Mouse (Mus musculus) Patski (cell line): ENCODE data around the gene Rdx. TPM values are rescaled to one million over a fixed set of nuclear protein-coding genes. Genes with fewer than 3 reads are reported as not detected.
"Not testable (repeated sequence)": the region's sequence is repeated elsewhere in the genome, so short reads cannot be mapped to it uniquely, and the experiment has no call there.

Experiments
- ATAC-seq: fragments of 100-300 bp; one replicate; pipeline ENCODE4 v1.8.0; 2021
- CTCF ChIA-PET: fragments of 350-600 bp; sonication (Branson Sonifier 250); formaldehyde crosslinking; loops from one replicate; lab custom pipeline; 2022; ENCODE audit warnings: inconsistent platforms; lab: Charles Lee
- POLR2A ChIA-PET: fragments of 350-600 bp; sonication (Branson Sonifier 250); formaldehyde crosslinking; loops from one replicate; lab custom pipeline; 2022; ENCODE audit warnings: antibody characterized with exemption, inconsistent platforms; lab: Charles Lee
- DNase-seq: peaks from one replicate; pipeline ENCODE4 v3.0.0-alpha.2; 2011; ENCODE audit warnings: low read depth, low spot score
- H3K27me3 ChIP-seq: fragments of 371-371 bp; one replicate; pipeline ENCODE4 v1.5.1; 2021
- CTCF ChIP-seq: fragments of 100-300 bp; IDR thresholded peaks from one replicate; pipeline ENCODE4 v1.5.1; 2021
- in situ Hi-C: fragments of 300-500 bp; cut with MboI; formaldehyde crosslinking; loops from 3 replicates; pipeline ENCODE4 v1.11.1; 2018; ENCODE audit warnings: low pct_unique_long_range_greater_than_20kb, mixed read lengths
- polyA plus RNA-seq: library from polyadenylated mRNA; unstranded; gene quantifications from one replicate; pipeline ENCODE4 v1.2.3, GENCODE M21; 2021

Gene Rdx
- polyA plus RNA-seq, 1 experiment from 2014 or later, result 96.6 TPM

DNA sequence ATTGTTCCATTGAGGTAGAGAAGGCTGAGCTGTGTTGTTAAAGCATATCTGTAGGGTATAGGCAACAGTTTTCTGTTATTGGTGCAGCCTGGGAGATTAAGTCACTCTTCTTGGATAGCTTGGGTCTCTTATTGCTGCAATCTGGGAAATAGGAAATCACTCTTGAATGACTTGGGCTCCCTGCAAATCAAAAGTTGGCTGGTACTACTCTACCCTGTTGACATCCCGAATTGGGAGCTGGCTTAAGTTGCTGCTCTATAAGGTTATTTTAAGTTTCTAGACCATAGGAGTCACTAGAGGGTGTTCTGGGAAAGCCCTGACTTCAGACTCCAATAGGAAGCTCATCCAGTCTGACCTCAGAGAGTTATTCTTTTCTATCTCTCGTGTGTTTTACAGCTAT is 3.4 kb downstream of the Rdx start:
- in situ Hi-C loops, result no loop called here

GRCm38 (mm10) chr9:52052221-52052620 is 5.2 kb downstream of the Rdx start:
- no peaks in the 10 kb centered on the region for H3K27me3 ChIP-seq
- TF ChIP-seq CTCF, result no peak
- CTCF ChIA-PET, result interaction anchor here (1.6 to 1.7 kb wide), 2 partner anchors 13 to 18 kb away, joined by 4 to 6 read pairs; no protein-coding TSS in a partner anchor
- no peak for ATAC-seq
- POLR2A ChIA-PET, result no interaction called here
- in situ Hi-C loops, result no loop called here
- no peak for DNase-seq

More for the DNA sequence above, 3.4 kb downstream of the Rdx start:
- TF ChIP-seq CTCF, result no peak
- DNase-seq (no peak), ATAC-seq (no peak)
- no peaks in the 10 kb centered on the region for H3K27me3 ChIP-seq
- CTCF ChIA-PET, result interaction anchor here (1.1 to 1.2 kb wide), 2 partner anchors 59 to 73 kb away, joined by 3 to 4 read pairs; no protein-coding TSS in a partner anchor
- POLR2A ChIA-PET, result interaction anchor here (1.1 to 1.3 kb wide), 2 partner anchors 9 to 10 kb away, joined by 3 to 4 read pairs; no protein-coding TSS in a partner anchor

GRCm38 (mm10) chr9:52055313-52055712 is 8.3 kb downstream of the Rdx start:
- in situ Hi-C loops, result no loop called here
- ChIA-PET CTCF (interaction anchor here (0.9 kb wide), 1 partner anchor 8 kb away, joined by 3 read pairs; no protein-coding TSS in a partner anchor), POLR2A (no interaction called here)
- no peak for TF ChIP-seq CTCF
- ATAC-seq, result no peak
- no peaks in the 10 kb centered on the region for H3K27me3 ChIP-seq
- DNase-seq, result no peak

- ChIA-PET CTCF (interaction anchor here (1.2 kb wide), 1 partner anchor 13 kb away, joined by 3 read pairs; the partner anchor contains the start of gene Rdx), POLR2A (interaction anchor here (0.6 to 1.0 kb wide), 3 partner anchors 10 to 52 kb away, joined by 3 to 9 read pairs (median 3); no protein-coding TSS in a partner anchor)
- no peak for TF ChIP-seq CTCF
- in situ Hi-C loops, result no loop called here
- no peak for DNase-seq
- ATAC-seq, result no peak
- H3K27me3 ChIP-seq, result no peaks in the 10 kb centered on the region
Measured at GRCm38 (mm10) chr9:52059788-52060187, 12.8 kb downstream of the Rdx start.

DNA sequence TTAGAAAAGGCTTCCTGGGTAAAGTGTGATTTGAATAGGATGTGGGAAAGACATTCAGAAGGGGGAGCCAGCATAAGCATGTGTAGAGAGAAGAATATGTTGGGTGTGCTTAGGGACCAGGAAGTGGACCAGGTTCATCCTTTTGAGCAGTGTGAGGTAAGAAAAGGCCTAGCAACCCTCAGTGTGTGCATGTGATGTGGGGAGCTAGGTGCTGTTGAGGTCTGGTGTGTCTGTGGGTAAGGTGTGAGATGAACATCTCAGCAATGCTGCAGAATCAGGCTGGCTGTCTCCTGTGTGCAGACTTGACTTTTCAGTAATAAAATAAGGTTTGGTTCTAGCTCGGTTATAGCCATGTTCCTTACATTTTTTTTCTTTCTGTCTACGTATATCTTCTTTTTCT is 23.1 kb downstream of the Rdx start:
- CTCF ChIA-PET, result interaction anchor here (1.2 kb wide), 1 partner anchor 17 kb away, joined by 4 read pairs; no protein-coding TSS in a partner anchor
- DNase-seq, result no peak
- no peaks in the 10 kb centered on the region for H3K27me3 ChIP-seq
- in situ Hi-C loops, result no loop called here
- no peak for ATAC-seq
- no peak for TF ChIP-seq CTCF
- POLR2A ChIA-PET, result no interaction called here

DNA sequence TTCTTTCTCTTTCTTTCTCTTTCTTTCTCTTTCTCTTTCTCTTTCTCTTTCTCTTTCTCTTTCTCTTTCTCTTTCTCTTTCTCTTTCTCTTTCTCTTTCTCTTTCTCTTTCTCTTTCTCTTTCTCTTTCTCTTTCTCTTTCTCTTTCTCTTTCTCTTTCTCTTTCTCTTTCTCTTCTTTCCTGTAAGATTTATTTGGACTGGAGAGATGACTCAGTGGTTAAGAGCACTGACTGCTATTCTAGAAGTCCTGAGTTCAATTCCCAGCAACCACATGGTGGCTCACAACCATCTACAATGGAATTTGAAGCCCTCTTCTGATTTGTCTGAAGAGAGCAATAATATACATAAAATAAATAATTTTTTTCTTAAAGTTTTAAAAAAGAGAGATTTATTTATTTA is 24.4 kb downstream of the Rdx start:
- in situ Hi-C loops, ATAC-seq, H3K27me3 ChIP-seq, POLR2A ChIA-PET, DNase-seq, CTCF ChIA-PET: not testable (repeated sequence)

DNA sequence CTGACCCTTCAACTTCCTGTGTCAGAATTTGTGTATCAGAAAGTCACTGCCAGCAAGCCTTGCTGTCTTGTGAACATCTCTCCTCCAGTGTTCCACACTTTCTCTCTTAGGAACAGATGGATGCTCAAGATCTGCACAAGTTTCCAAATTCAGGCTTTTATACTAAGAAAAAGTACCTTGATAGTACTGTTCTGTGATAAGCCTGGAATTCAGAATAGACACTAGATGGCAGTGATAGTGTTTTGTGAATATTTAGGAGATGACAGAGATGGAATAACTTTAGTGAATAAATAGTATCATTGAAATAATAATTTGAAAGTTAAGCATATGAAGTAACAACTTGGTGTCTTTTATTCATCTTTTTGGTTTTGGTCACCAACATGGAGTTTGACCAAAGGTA is 25.2 kb downstream of the Rdx start:
- H3K27me3 ChIP-seq, result no peaks in the 10 kb centered on the region
- in situ Hi-C loops, result no loop called here
- DNase-seq, result no peak
- TF ChIP-seq CTCF, result peak; percentile 14
- POLR2A ChIA-PET, result no interaction called here
- no peak for ATAC-seq
- CTCF ChIA-PET, result interaction anchor here (1.2 to 1.4 kb wide), 2 partner anchors 9 to 11 kb away, joined by 3 read pairs; no protein-coding TSS in a partner anchor

- POLR2A ChIA-PET, result interaction anchor here (1.5 kb wide), 1 partner anchor 14 kb away, joined by 5 read pairs; no protein-coding TSS in a partner anchor
- in situ Hi-C loops, result no loop called here
Measured at GRCm38 (mm10) chr9:52076089-52076488, 29.1 kb downstream of the Rdx start.

GRCm38 (mm10) chr9:52077692-52078091 is 30.7 kb downstream of the Rdx start:
- ChIA-PET CTCF (no interaction called here), POLR2A (interaction anchor here (0.6 kb wide), 1 partner anchor 549 kb away, joined by 3 read pairs; no protein-coding TSS in a partner anchor)
- no peak for TF ChIP-seq CTCF
- ATAC-seq (no peak), DNase-seq (no peak)
- H3K27me3 ChIP-seq, result no peaks in the 10 kb centered on the region
- in situ Hi-C loops, result no loop called here

More at GRCm38 (mm10) chr9:52076089-52076488, 29.1 kb downstream of the Rdx start:
- no peaks in the 10 kb centered on the region for H3K27me3 ChIP-seq
- no peak for TF ChIP-seq CTCF
- no peak for ATAC-seq
- CTCF ChIA-PET, result interaction anchor here (0.7 to 1.1 kb wide), 2 partner anchors 23 to 38 kb away, joined by 3 to 4 read pairs; no protein-coding TSS in a partner anchor
- no peak for DNase-seq

DNA sequence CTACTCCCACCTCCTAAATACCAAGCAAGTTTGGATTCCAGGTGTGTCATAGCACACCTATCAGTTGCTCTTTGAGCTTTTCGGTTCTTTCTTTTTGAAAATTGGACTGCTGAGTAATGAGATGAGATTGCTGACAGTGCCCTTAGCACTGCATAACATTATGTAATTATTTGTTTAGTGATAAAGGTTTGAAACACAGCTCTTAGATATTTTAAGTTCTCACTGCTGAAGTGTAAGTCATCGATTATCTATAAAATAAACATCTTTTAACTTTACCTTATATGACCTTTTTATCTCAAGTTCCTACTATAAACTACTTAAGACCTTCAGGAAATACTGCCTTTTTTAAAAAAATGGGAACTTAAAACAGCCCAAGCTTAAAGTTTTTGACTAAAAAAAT is 35.0 kb downstream of the Rdx start:
- in situ Hi-C loops, result no loop called here
- POLR2A ChIA-PET, result no interaction called here
- no peak for TF ChIP-seq CTCF
- no peak for ATAC-seq
- CTCF ChIA-PET, result interaction anchor here (0.8 kb wide), 1 partner anchor 14 kb away, joined by 3 read pairs; no protein-coding TSS in a partner anchor
- no peaks in the 10 kb centered on the region for H3K27me3 ChIP-seq
- DNase-seq, result no peak

- TF ChIP-seq CTCF, result no peak
- in situ Hi-C loops, result no loop called here
- no peak for DNase-seq
- CTCF ChIA-PET, result interaction anchor here (0.8 kb wide), 1 partner anchor 15 kb away, joined by 3 read pairs; no protein-coding TSS in a partner anchor
- POLR2A ChIA-PET, result no interaction called here
- no peak for ATAC-seq
- no peaks in the 10 kb centered on the region for H3K27me3 ChIP-seq
Measured at GRCm38 (mm10) chr9:52082414-52082813, 35.4 kb downstream of the Rdx start.
